Mouse (Mus musculus): ENCODE measurements at regions not wholly inside any gene's neighbourhood (a gene's known extent, or its start where the extent isn't known, plus 50 kb on each side); places are given as distances from the start of the nearest gene placed in this dataset.
A peak's percentile ranks its signal among the peaks of the same experiment; 100 is the strongest.

DNA sequence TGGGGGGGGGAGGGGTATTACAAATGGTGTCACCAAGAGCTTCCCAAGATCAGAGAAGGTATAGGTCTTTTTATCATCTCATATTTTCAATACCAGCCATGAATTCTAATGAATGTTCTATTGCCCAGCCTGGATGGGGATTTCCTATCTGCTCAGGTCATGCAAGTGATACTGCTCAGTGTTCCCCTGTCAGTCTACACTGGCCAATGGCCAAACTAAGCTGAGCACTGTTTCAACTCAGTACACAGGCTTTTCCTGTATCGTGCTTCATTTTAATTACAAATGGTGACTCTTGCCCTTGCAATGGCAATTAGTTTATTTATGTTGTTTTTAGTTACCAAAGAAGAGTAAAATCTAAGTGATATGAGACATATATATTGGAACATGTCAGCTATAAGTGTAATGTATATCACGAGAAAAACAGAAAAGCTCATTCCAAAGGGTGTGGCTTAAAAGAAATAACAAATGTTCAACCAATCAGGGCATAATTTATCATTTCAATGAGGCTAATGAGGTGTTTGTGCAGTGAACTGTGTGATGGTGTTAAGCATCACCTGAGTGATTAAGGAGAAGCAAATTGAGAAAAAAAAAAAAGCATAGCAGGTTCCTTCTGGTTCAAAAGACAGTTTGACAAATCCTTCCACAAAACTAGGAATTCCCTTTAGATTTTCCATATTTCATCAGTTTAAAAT is 708.3 kb downstream of the Stpg2 start:
- Histone ChIP-seq H3K4me1 (replicated peaks; ENCODE audit: control insufficient read depth, insufficient read depth, low read length) (no peaks in the 10 kb centered on the region), H3K9ac (ENCODE audit: low read length) (no peak overlapping the region), H3K27ac (ENCODE audit: low read depth, low read length) (no peak overlapping the region), H3K4me2 (ENCODE audit: low read depth, low read length, severe bottlenecking) (no peak overlapping the region), H3K27me3 (ENCODE audit: control insufficient read depth, insufficient read depth, low read length) (no peaks in the 10 kb centered on the region), H3K4me3 (ENCODE audit: low read depth, low read length) (no peak overlapping the region), H3K9me3 (ENCODE audit: control insufficient read depth, low read length) (no peaks in the 10 kb centered on the region), H3K36me3 (ENCODE audit: control insufficient read depth, insufficient read depth, low read length) (no peaks in the 10 kb centered on the region)
- WGBS = 30% methylated on average over 2 of the region's 2 CpGs
- no peak for DNase-seq (ENCODE audit: low spot score)
- ATAC-seq (replicated peaks; ENCODE audit: low FRiP score) = peak; percentile 89

DNA sequence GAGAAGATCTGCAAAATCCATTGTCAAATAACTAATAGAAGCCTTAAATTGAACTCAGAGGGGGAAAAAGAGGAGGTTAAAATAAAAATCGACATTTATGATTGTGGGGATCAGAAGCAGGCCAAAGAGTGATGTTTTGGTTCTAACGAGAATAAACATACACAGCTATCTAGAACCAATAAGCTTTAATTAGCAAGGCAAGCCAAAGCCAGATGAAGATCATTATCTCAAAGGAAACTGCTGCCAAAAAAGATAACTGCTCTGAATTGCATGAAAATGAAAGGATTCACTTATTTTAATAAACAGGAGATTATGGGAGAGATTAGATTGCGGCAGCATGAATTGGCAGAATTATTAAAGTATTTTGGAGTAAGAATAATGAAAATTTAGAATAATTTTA is 716.8 kb downstream of the Stpg2 start:
- ATAC-seq (replicated peaks; ENCODE audit: low FRiP score) (no peak), DNase-seq (ENCODE audit: low spot score) (no peak)
- H3K36me3 ChIP-seq (ENCODE audit: control insufficient read depth, insufficient read depth, low read length) = no peaks in the 10 kb centered on the region
- 79% methylated on average over 3 of the region's 3 CpGs for WGBS
- H3K4me1 ChIP-seq (replicated peaks; ENCODE audit: control insufficient read depth, insufficient read depth, low read length) = no peaks in the 10 kb centered on the region
- no peaks in the 10 kb centered on the region for H3K27me3 ChIP-seq (ENCODE audit: control insufficient read depth, insufficient read depth, low read length)
- no peak overlapping the region for H3K4me2 ChIP-seq (ENCODE audit: low read depth, low read length, severe bottlenecking)
- H3K9ac ChIP-seq (ENCODE audit: low read length) = no peak overlapping the region
- no peak overlapping the region for H3K27ac ChIP-seq (ENCODE audit: low read depth, low read length)
- H3K4me3 ChIP-seq (ENCODE audit: low read depth, low read length) = no peak overlapping the region
- no peaks in the 10 kb centered on the region for H3K9me3 ChIP-seq (ENCODE audit: control insufficient read depth, low read length)

DNA sequence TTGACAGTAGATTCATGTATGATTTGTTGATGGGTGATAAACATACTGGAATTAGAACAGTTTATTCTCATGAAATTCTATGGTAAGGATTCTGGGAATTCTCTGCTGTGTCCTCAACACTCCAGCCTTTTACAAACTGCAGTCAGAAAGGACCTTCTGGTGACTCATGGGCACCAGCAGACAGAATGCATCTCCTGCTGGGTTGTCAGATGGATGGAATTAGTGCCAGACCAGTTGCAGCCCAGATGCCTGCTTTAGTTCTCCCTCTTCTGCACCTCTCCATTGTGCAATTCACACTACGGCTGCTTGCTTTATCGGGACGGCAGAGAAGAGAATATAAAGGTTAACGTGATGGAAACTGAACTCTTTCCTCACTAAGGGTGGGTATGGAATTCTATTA is 727.5 kb downstream of the Stpg2 start:
- DNase-seq (ENCODE audit: low spot score) = no peak
- Histone ChIP-seq H3K36me3 (ENCODE audit: control insufficient read depth, insufficient read depth, low read length) (no peaks in the 10 kb centered on the region), H3K4me1 (replicated peaks; ENCODE audit: control insufficient read depth, insufficient read depth, low read length) (no peaks in the 10 kb centered on the region), H3K27me3 (ENCODE audit: control insufficient read depth, insufficient read depth, low read length) (no peaks in the 10 kb centered on the region), H3K4me3 (ENCODE audit: low read depth, low read length) (no peak overlapping the region), H3K27ac (ENCODE audit: low read depth, low read length) (no peak overlapping the region), H3K4me2 (ENCODE audit: low read depth, low read length, severe bottlenecking) (no peak overlapping the region), H3K9ac (ENCODE audit: low read length) (no peak overlapping the region), H3K9me3 (ENCODE audit: control insufficient read depth, low read length) (no peaks in the 10 kb centered on the region)
- peak; percentile 62 for ATAC-seq (replicated peaks; ENCODE audit: low FRiP score)
- WGBS = 5% methylated on average over 4 of the region's 4 CpGs

DNA sequence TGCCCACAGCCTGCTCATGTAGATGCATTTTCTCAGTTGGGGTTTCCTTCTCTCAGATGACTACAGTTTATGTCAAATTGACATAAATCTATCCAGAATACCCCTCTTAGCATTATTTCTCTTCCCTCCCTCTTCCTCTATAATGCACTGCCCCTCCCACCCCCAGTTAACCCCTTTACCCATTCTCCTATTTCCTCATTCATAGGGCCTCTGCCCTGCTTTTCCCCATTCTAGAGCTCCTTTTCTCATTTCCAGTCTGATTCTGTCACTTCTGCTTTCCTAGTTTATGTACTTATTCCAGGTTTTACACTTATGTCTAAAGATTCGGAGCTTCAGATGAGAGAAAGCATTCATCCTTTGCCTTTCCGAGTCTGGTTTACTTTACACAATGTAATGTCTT is 740.7 kb downstream of the Stpg2 start:
- ATAC-seq (replicated peaks; ENCODE audit: low FRiP score) (no peak), DNase-seq (ENCODE audit: low spot score) (no peak)
- no peak overlapping the region for H3K4me2 ChIP-seq (ENCODE audit: low read depth, low read length, severe bottlenecking)
- H3K9ac ChIP-seq (ENCODE audit: low read length) = no peak overlapping the region
- no peaks in the 10 kb centered on the region for H3K4me1 ChIP-seq (replicated peaks; ENCODE audit: control insufficient read depth, insufficient read depth, low read length)
- no peak overlapping the region for H3K4me3 ChIP-seq (ENCODE audit: low read depth, low read length)
- no peak overlapping the region for H3K27ac ChIP-seq (ENCODE audit: low read depth, low read length)
- no peaks in the 10 kb centered on the region for H3K27me3 ChIP-seq (ENCODE audit: control insufficient read depth, insufficient read depth, low read length)
- H3K36me3 ChIP-seq (ENCODE audit: control insufficient read depth, insufficient read depth, low read length) = no peaks in the 10 kb centered on the region
- 98% methylated on average over 2 of the region's 2 CpGs for WGBS
- H3K9me3 ChIP-seq (ENCODE audit: control insufficient read depth, low read length) = no peaks in the 10 kb centered on the region

DNA sequence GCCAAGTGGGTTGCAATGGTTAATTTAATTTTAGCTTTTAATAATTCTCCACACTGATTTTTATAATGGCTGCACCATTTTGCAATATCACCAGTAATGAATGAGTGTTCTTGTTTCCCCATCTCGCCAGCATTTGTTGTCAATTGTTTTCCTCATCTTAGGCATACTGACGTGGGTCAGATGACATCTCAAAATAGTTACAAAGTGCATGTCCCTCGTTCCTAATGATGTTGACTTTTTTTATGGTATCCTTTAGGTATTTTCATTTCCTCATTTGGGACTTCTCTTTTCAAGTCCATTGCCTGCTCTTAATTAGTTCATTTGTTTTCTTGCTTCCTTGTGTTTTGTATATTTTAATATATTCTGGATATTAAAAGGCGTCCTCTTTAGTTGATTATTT is 741.8 kb downstream of the Stpg2 start:
- WGBS = 86% methylated on average over 4 of the region's 4 CpGs

DNA sequence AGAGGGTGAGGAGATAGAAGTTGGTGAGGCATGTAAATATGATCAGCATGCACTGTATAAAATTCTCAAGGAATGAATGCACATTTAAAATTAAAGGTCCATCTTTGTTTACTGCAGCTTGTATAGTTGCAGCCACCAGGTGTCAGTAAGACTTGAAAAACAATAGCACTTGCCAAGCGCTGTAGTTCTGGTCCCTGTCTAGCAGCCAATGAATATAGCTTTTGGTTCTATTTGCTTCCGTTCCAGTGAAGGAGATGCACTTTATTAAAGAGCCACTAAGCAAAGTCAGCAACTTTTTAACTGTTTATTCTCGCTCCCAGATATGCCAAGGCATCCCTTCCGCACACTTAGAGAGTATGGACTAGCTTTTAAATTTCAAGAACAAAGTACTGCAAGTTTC is 743.6 kb downstream of the Stpg2 start:
- Histone ChIP-seq H3K4me2 (ENCODE audit: low read depth, low read length, severe bottlenecking) (no peak overlapping the region), H3K4me1 (replicated peaks; ENCODE audit: control insufficient read depth, insufficient read depth, low read length) (no peaks in the 10 kb centered on the region), H3K4me3 (ENCODE audit: low read depth, low read length) (no peak overlapping the region), H3K9me3 (ENCODE audit: control insufficient read depth, low read length) (no peaks in the 10 kb centered on the region), H3K36me3 (ENCODE audit: control insufficient read depth, insufficient read depth, low read length) (no peaks in the 10 kb centered on the region), H3K9ac (ENCODE audit: low read length) (no peak overlapping the region), H3K27ac (ENCODE audit: low read depth, low read length) (no peak overlapping the region), H3K27me3 (ENCODE audit: control insufficient read depth, insufficient read depth, low read length) (no peaks in the 10 kb centered on the region)
- 77% methylated on average over 4 of the region's 4 CpGs for WGBS
- ATAC-seq (replicated peaks; ENCODE audit: low FRiP score) = no peak
- DNase-seq (ENCODE audit: low spot score) = no peak

More for the DNA sequence above, 741.8 kb downstream of the Stpg2 start:
- Histone ChIP-seq H3K4me1 (replicated peaks; ENCODE audit: control insufficient read depth, insufficient read depth, low read length) (no peaks in the 10 kb centered on the region), H3K4me2 (ENCODE audit: low read depth, low read length, severe bottlenecking) (no peak overlapping the region), H3K27ac (ENCODE audit: low read depth, low read length) (no peak overlapping the region), H3K9me3 (ENCODE audit: control insufficient read depth, low read length) (no peaks in the 10 kb centered on the region), H3K27me3 (ENCODE audit: control insufficient read depth, insufficient read depth, low read length) (no peaks in the 10 kb centered on the region), H3K9ac (ENCODE audit: low read length) (no peak overlapping the region), H3K4me3 (ENCODE audit: low read depth, low read length) (no peak overlapping the region), H3K36me3 (ENCODE audit: control insufficient read depth, insufficient read depth, low read length) (no peaks in the 10 kb centered on the region)
- DNase-seq (ENCODE audit: low spot score) (no peak), ATAC-seq (replicated peaks; ENCODE audit: low FRiP score) (no peak)

DNA sequence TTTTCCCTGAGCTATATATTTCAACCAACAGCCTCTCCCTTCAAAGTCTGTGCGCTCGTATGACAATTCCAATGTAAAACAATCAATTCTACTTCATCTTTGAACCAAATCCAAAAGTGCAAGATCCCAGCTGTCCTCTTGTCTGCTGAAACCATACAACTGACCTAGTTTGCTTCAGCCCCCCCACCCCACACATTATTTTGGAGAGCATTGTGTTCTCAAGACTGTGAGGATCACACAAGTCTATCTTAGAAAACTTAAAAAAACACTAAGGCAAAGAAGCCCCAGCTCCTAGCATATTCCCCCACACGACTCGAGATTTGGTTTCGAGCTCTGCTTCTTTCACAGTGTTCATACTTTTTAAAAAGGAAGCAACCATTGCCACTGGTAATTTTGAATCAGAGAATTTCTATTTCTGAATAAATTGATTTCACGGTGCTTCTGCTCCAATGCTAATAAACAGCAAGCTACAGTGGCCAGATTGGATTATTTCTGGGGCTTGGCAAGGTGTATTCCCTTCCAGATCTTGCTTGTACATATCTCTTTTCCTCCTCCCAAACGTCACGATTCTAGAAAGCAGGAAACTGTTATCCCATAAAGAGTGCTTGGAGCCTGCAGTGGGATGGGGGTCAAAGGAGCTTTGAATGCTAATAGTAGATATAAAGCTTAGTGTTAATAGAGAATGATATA is 744.7 kb downstream of the Stpg2 start:
- H3K9ac ChIP-seq (ENCODE audit: low read length) = no peak overlapping the region
- no peak overlapping the region for H3K4me2 ChIP-seq (ENCODE audit: low read depth, low read length, severe bottlenecking)
- 89% methylated on average over 8 of the region's 8 CpGs for WGBS
- no peaks in the 10 kb centered on the region for H3K36me3 ChIP-seq (ENCODE audit: control insufficient read depth, insufficient read depth, low read length)
- no peaks in the 10 kb centered on the region for H3K9me3 ChIP-seq (ENCODE audit: control insufficient read depth, low read length)
- no peak overlapping the region for H3K27ac ChIP-seq (ENCODE audit: low read depth, low read length)
- no peak for DNase-seq (ENCODE audit: low spot score)
- H3K4me1 ChIP-seq (replicated peaks; ENCODE audit: control insufficient read depth, insufficient read depth, low read length) = no peaks in the 10 kb centered on the region
- no peaks in the 10 kb centered on the region for H3K27me3 ChIP-seq (ENCODE audit: control insufficient read depth, insufficient read depth, low read length)
- no peak for ATAC-seq (replicated peaks; ENCODE audit: low FRiP score)
- H3K4me3 ChIP-seq (ENCODE audit: low read depth, low read length) = no peak overlapping the region

DNA sequence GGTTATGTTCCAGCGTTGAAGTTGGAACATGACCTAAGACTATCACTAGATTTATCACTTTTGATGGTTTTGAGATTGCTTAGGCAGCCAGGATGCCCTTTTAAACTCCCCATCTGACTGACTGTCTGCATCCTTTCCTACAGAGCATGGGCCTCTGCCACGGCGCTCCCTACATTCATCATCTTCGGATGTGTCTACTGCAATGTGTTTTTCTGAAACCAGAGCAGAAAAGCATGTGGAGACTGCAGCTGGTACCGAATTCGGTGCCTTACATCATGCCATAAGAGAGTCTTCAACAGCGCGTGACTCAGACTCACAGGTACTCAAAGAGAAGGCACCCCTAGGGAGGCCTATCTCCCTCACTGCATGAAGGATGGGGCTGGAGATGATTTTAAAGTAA is 746.0 kb downstream of the Stpg2 start:
- no peaks in the 10 kb centered on the region for H3K9me3 ChIP-seq (ENCODE audit: control insufficient read depth, low read length)
- H3K27ac ChIP-seq (ENCODE audit: low read depth, low read length) = no peak overlapping the region
- H3K4me1 ChIP-seq (replicated peaks; ENCODE audit: control insufficient read depth, insufficient read depth, low read length) = no peaks in the 10 kb centered on the region
- DNase-seq (ENCODE audit: low spot score) (no peak), ATAC-seq (replicated peaks; ENCODE audit: low FRiP score) (no peak)
- no peak overlapping the region for H3K9ac ChIP-seq (ENCODE audit: low read length)
- no peak overlapping the region for H3K4me2 ChIP-seq (ENCODE audit: low read depth, low read length, severe bottlenecking)
- WGBS = 87% methylated on average over 8 of the region's 8 CpGs
- H3K36me3 ChIP-seq (ENCODE audit: control insufficient read depth, insufficient read depth, low read length) = no peaks in the 10 kb centered on the region
- H3K27me3 ChIP-seq (ENCODE audit: control insufficient read depth, insufficient read depth, low read length) = no peaks in the 10 kb centered on the region
- no peak overlapping the region for H3K4me3 ChIP-seq (ENCODE audit: low read depth, low read length)

DNA sequence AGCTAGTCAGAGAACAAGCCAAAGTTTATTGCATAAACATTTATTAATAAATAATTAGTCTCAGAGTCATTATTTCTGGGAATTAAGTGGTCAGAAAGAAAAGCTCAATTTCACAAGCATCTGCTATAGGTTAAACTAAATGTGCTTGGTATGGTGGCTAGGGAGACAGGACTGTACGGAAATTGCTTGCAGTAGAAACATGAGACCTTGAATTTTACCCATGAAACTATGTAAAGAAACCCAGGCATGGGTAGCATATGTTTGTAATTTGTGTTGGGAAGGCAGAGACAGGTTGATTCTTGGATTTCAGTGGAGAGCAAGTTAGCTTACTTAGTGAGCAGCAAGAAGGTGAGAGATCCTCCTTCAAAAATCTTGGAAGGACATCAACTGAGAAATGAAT is 772.7 kb downstream of the Stpg2 start:
- Histone ChIP-seq H3K9me3 (ENCODE audit: control insufficient read depth, low read length) (no peaks in the 10 kb centered on the region; the same call in 1 of the 2 replicates), H3K4me3 (ENCODE audit: low read depth, low read length) (no peak overlapping the region), H3K27ac (ENCODE audit: low read depth, low read length) (no peak overlapping the region), H3K36me3 (ENCODE audit: control insufficient read depth, insufficient read depth, low read length) (no peaks in the 10 kb centered on the region), H3K4me1 (replicated peaks; ENCODE audit: control insufficient read depth, insufficient read depth, low read length) (no peaks in the 10 kb centered on the region), H3K27me3 (ENCODE audit: control insufficient read depth, insufficient read depth, low read length) (no peaks in the 10 kb centered on the region), H3K9ac (ENCODE audit: low read length) (no peak overlapping the region), H3K4me2 (ENCODE audit: low read depth, low read length, severe bottlenecking) (no peak overlapping the region)
- ATAC-seq (replicated peaks; ENCODE audit: low FRiP score) (no peak), DNase-seq (ENCODE audit: low spot score) (no peak)
- WGBS = 81% methylated on average over 1 of the region's 1 CpGs

Data from forebrain, embryonic 11.5 days (tissue).